Mouse (Mus musculus): Measurements from ENCODE around the gene Asb6. TPM values are rescaled to one million over a fixed set of nuclear protein-coding genes. Genes with fewer than 3 reads are reported as not detected.

Asb6 gene
- polyA plus RNA-seq, 1 experiment = 30.0 TPM

- no peaks in the 10 kb centered on the region for H3K4me1 ChIP-seq (ENCODE audit: control insufficient read depth, insufficient read depth, low read length)
- no peak overlapping the region for H3K27ac ChIP-seq (ENCODE audit: control insufficient read depth, insufficient read depth, low read depth, low read length, poor library complexity)
- TF ChIP-seq POLR2A (IDR thresholded peaks at IDR 0.05; ENCODE audit: borderline replicate concordance, control insufficient read depth, low read depth, low read length) (no peak), CTCF (IDR thresholded peaks at IDR 0.05; ENCODE audit: control insufficient read depth, insufficient read depth, low read length) (no peak)
- WGBS = 45% methylated on average over 7 of the region's 7 CpGs
- no peak overlapping the region for H3K4me3 ChIP-seq (replicated peaks; ENCODE audit: control insufficient read depth, low read depth, low read length)
Measured at GRCm38 (mm10) chr2:30800671-30801066, 29.5 kb downstream of the Asb6 start.

DNA sequence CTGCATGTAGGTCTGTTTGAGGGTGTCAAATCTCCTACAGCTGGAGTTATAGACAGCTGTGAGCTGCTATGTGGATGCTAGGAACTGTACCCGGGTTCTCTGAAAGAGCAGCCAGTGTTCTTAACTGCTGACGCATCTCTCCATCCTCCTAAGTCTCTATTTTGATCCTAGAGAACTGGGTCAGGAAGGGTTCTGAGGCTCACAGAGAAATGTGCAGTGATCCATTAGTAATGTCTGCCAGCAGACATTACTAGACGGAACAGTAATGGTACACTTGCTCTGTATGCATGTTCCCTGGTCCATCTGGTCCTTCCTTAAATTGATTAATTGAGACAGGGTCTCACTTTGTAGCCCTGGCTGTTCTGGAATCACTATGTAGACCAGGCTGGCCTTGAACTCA, 30.7 kb downstream of the Asb6 start:
- Histone ChIP-seq H3K4me3 (replicated peaks; ENCODE audit: control insufficient read depth, low read depth, low read length) (no peak overlapping the region), H3K4me1 (ENCODE audit: control insufficient read depth, insufficient read depth, low read length) (no peaks in the 10 kb centered on the region; the same call in 1 of the 2 replicates), H3K27ac (ENCODE audit: control insufficient read depth, insufficient read depth, low read depth, low read length, poor library complexity) (no peak overlapping the region)
- 88% methylated on average over 3 of the region's 3 CpGs for WGBS
- TF ChIP-seq CTCF (IDR thresholded peaks at IDR 0.05; ENCODE audit: control insufficient read depth, insufficient read depth, low read length) = no peak
- no peak for TF ChIP-seq POLR2A (IDR thresholded peaks at IDR 0.05; ENCODE audit: borderline replicate concordance, control insufficient read depth, low read depth, low read length)

DNA sequence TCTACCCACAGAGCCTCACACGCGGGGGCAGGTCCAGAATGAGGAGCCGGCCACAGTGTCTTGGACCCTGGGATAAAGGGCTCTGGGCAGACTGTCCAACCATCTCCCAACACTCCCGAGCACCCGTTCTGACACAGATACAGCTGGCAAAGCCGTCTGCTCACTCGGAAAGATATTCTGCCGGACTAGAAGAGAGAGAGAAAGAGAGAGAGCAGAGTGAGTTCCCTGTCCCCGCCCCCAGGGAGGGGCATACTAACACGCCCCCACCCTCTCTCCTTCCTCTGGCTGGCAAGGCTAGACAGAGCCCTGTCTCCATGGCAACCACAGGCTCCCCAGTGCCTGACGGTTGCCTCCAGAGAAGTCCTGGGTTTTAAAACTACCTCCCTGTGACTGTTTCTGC, 33.8 kb downstream of the Asb6 start:
- 1% methylated on average over 11 of the region's 11 CpGs for WGBS
- H3K4me3 ChIP-seq (replicated peaks; ENCODE audit: control insufficient read depth, low read depth, low read length) = no peak overlapping the region
- no peak overlapping the region for H3K27ac ChIP-seq (ENCODE audit: control insufficient read depth, insufficient read depth, low read depth, low read length, poor library complexity)
- H3K4me1 ChIP-seq (ENCODE audit: control insufficient read depth, insufficient read depth, low read length) = peaks cover 1% of the 10 kb centered on the region; the same call in 1 of the 2 replicates
- TF ChIP-seq POLR2A (IDR thresholded peaks at IDR 0.05; ENCODE audit: borderline replicate concordance, control insufficient read depth, low read depth, low read length) = no peak
- no peak for TF ChIP-seq CTCF (IDR thresholded peaks at IDR 0.05; ENCODE audit: control insufficient read depth, insufficient read depth, low read length)

DNA sequence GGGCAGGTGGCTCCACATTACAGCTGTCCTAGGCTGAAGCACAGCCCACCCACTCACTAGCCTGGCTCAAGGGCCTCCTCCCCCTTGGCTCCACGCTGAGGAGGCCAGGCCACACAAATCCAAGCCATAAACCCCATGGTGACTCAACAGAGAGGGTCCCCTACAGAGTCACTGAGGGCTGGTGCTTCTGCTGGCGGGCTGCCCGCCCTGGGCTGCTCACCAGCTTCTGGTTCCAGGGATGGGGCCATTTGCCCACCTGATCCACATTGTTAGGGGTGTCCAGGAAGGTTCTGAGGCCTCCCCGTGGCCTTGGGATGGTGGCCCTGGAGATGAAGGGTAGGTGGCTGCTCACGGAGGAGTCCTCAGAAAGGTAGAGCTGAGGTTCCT, 34.3 kb downstream of the Asb6 start:
- Histone ChIP-seq H3K4me1 (ENCODE audit: control insufficient read depth, insufficient read depth, low read length) (peaks cover 1% of the 10 kb centered on the region; the same call in 1 of the 2 replicates), H3K4me3 (replicated peaks; ENCODE audit: control insufficient read depth, low read depth, low read length) (no peak overlapping the region), H3K27ac (ENCODE audit: control insufficient read depth, insufficient read depth, low read depth, low read length, poor library complexity) (no peak overlapping the region)
- TF ChIP-seq CTCF (IDR thresholded peaks at IDR 0.05; ENCODE audit: control insufficient read depth, insufficient read depth, low read length) = no peak
- TF ChIP-seq POLR2A (IDR thresholded peaks at IDR 0.05; ENCODE audit: borderline replicate concordance, control insufficient read depth, low read depth, low read length) = no peak
- 68% methylated on average over 5 of the region's 5 CpGs for WGBS

- no peak overlapping the region for H3K4me3 ChIP-seq (replicated peaks; ENCODE audit: control insufficient read depth, low read depth, low read length)
- no peak overlapping the region for H3K27ac ChIP-seq (ENCODE audit: control insufficient read depth, insufficient read depth, low read depth, low read length, poor library complexity)
- peaks cover 1% of the 10 kb centered on the region; the same call in 1 of the 2 replicates for H3K4me1 ChIP-seq (ENCODE audit: control insufficient read depth, insufficient read depth, low read length)
- WGBS = 79% methylated on average over 7 of the region's 7 CpGs
- TF ChIP-seq CTCF (IDR thresholded peaks at IDR 0.05; ENCODE audit: control insufficient read depth, insufficient read depth, low read length) = no peak
- no peak for TF ChIP-seq POLR2A (IDR thresholded peaks at IDR 0.05; ENCODE audit: borderline replicate concordance, control insufficient read depth, low read depth, low read length)
Measured at GRCm38 (mm10) chr2:30795271-30795888, 34.8 kb downstream of the Asb6 start.

DNA sequence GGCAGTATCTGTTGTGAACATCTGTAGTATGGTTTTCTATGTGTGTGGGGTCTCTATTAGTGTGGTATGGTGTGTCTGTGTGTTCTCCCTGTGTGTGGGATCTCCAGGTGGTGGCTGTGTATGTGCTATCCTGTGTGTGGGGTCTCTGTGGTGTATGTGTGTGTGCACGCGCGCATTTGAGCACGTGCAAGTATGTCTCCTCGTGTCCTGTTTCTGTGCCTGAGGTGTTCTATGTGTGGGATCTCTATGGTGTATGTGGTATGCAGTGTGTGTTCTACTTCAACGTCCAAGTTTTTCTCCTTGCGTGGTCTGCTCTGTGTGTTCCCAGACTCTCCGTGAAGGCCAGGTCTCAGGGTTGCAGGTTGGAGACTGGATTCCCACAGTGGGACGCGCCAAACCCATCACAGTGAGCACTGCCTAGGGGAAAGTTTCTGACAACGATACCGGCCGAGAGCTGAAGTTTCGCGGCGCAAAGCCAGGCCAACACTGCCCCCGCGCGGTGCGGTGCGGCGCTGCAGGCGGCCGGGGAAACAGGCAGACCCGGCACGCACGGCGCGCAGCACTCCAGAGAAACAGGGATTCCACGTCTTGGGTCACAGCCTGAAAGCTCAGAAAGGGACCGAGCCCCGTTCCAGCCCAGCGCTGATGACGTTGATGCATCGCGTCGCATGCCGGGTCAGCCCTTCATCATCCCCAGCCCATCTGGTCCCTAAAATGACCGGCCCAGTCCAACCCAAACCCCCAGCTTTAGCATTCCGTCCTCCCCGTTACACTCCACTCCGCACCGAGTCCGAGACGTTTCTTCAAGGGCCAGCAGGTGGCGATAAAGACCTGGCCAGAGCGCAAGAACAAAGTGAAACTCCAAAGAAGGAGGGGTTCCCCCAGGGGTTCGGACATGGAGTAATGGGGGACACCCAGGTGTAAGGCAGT, 35.7 kb downstream of the Asb6 start:
- Histone ChIP-seq H3K4me3 (replicated peaks; ENCODE audit: control insufficient read depth, low read depth, low read length) (peak overlapping the region; percentile 56), H3K4me1 (ENCODE audit: control insufficient read depth, insufficient read depth, low read length) (peaks cover 1% of the 10 kb centered on the region; the same call in 1 of the 2 replicates), H3K27ac (ENCODE audit: control insufficient read depth, insufficient read depth, low read depth, low read length, poor library complexity) (no peak overlapping the region)
- 4% methylated on average over 48 of the region's 48 CpGs for WGBS
- TF ChIP-seq POLR2A (IDR thresholded peaks at IDR 0.05; ENCODE audit: borderline replicate concordance, control insufficient read depth, low read depth, low read length) = peak; percentile 46; the same call in 1 of the 2 replicates
- TF ChIP-seq CTCF (IDR thresholded peaks at IDR 0.05; ENCODE audit: control insufficient read depth, insufficient read depth, low read length) = peak; percentile 95

- TF ChIP-seq POLR2A (IDR thresholded peaks at IDR 0.05; ENCODE audit: borderline replicate concordance, control insufficient read depth, low read depth, low read length) (no peak), CTCF (IDR thresholded peaks at IDR 0.05; ENCODE audit: control insufficient read depth, insufficient read depth, low read length) (no peak)
- no peak overlapping the region for H3K27ac ChIP-seq (ENCODE audit: control insufficient read depth, insufficient read depth, low read depth, low read length, poor library complexity)
- no peak overlapping the region for H3K4me3 ChIP-seq (replicated peaks; ENCODE audit: control insufficient read depth, low read depth, low read length)
- H3K4me1 ChIP-seq (ENCODE audit: control insufficient read depth, insufficient read depth, low read length) = peaks cover 1% of the 10 kb centered on the region; the same call in 1 of the 2 replicates
- 85% methylated on average over 7 of the region's 7 CpGs for WGBS
Measured at GRCm38 (mm10) chr2:30792061-30792460, 38.1 kb downstream of the Asb6 start.

GRCm38 (mm10) chr2:30787466-30787865, 42.7 kb downstream of the Asb6 start:
- Histone ChIP-seq H3K4me1 (ENCODE audit: control insufficient read depth, insufficient read depth, low read length) (no peaks in the 10 kb centered on the region), H3K27ac (ENCODE audit: control insufficient read depth, insufficient read depth, low read depth, low read length, poor library complexity) (no peak overlapping the region)
- WGBS = 44% methylated on average over 4 of the region's 4 CpGs

More at GRCm38 (mm10) chr2:30787466-30787865, 42.7 kb downstream of the Asb6 start:
- no peak for TF ChIP-seq POLR2A (IDR thresholded peaks at IDR 0.05; ENCODE audit: borderline replicate concordance, control insufficient read depth, low read depth, low read length)
- TF ChIP-seq CTCF (IDR thresholded peaks at IDR 0.05; ENCODE audit: control insufficient read depth, insufficient read depth, low read length) = no peak
- no peak overlapping the region for H3K4me3 ChIP-seq (replicated peaks; ENCODE audit: control insufficient read depth, low read depth, low read length)
